Mouse (Mus musculus): ENCODE measurements around the gene 4933415F23Rik.

Gene 4933415F23Rik

GRCm38 (mm10) chr1:23102021-23102420, at the start of gene 4933415F23Rik:
Gene 4933415F23Rik, minus strand, starts transcription at chr1:23102253.
- DNase-seq: no peak

DNA sequence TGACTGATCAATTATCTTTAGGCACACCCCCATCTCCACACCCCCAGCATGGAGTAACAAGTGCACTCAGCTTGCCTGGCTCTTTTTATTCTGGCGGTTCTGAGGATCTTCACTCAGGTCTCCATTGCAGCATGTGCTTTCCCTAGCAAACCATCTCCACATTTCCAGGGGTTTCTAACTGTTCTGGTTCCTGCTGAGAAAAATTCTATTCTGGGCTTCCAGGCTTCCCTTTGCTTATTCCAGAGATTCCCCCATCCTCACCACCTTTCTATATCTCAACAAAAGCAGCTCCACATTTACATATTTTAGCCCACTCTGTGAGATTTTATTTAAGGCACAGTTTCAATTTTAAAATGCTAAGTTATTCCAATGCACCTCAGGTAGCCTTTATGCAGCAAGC, 49.7 kb upstream of the 4933415F23Rik start:
- DNase-seq: no peak

GRCm38 (mm10) chr1:23146198-23146873, 44.3 kb upstream of the 4933415F23Rik start:
- DNase-seq: no peak

- no peak for DNase-seq
Measured at GRCm38 (mm10) chr1:23141121-23141811, 39.2 kb upstream of the 4933415F23Rik start.

DNA sequence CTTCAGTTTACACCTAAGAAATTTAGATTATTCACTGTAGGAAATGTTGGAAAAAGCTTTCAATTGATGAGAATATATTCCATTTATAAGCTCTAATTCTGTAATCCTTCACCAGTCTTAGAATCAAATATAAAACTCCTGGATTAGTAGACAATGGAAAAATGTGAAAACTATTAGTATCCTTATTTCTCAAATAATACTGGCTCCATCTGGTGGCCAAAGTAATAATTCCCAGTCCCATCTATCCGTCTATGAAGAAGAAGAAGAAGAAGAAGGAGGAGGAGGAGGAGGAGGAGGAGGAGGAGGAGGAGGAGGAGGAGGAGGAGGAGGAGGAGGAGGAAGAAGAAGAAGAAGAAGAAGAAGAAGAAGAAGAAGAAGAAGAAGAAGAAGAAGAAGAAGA, 38.5 kb upstream of the 4933415F23Rik start:
- DNase-seq: peak; percentile 43

DNA sequence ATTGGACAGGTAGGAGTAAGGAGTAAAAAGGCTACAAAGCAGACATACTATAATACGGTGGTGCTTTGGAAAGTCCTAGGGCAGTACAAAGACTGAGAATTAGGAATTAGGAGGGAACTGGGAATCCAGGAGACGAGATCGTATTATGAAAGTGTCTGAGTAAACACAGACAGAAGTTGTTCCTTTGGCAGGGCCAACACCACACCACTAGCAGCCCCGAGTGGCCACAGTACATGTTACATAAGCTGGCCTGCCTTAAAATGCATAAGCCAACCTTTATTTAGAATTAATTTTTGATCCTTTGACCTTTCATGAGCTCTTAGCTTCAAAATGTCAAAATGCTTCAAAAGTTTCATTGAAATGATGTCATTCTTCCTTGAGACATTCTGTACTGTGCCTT, 18.8 kb upstream of the 4933415F23Rik start:
- DNase-seq: no peak

- peak; percentile 10 for DNase-seq
Measured at GRCm38 (mm10) chr1:23119406-23119805, 17.4 kb upstream of the 4933415F23Rik start.

GRCm38 (mm10) chr1:23117423-23117822, 15.4 kb upstream of the 4933415F23Rik start:
- DNase-seq: peak; percentile 58

GRCm38 (mm10) chr1:23109191-23109590, 7.1 kb upstream of the 4933415F23Rik start:
- DNase-seq: no peak

DNA sequence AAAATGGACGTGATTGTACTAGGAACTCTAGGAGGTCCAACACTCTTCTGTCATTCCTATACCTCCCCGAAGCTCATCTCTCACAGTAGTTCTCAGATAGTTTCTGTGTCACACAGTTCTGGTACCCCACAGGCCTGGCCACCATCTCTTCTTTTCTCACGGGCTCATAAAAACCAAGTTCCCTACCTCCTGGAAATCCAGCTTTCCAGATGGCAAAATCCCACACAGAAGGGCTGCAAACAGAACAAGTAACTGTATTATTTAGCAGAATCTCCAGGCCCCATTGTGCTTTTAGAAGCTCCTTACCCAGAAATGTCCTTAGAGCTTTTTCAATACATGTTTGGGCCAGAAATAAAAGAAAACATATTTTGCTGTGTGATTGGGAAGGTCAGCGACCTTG, 828 bp upstream of the 4933415F23Rik start:
- DNase-seq: peak; percentile 24

DNA sequence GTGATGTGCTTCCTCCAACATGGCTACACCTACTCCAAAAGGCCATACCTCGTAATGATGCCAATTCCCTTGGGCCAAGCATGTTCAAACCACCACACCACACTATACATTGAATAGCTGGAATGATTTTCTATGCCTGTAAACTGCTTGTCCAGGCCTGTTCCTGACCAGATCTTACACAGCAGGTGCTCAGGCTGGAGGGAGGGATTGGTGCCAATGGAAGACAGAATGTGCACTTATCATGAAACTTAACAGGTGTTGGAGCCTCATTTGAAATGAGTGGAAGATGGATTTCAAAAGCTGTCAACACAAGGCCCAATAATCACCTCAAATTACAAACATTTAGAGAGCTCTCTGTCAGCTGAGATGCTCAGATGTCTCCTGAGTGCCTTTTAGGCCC, 2.3 kb downstream of the 4933415F23Rik start:
- DNase-seq: no peak

- peak; percentile 35 for DNase-seq
Measured at GRCm38 (mm10) chr1:23098451-23098850, 3.6 kb downstream of the 4933415F23Rik start.

DNA sequence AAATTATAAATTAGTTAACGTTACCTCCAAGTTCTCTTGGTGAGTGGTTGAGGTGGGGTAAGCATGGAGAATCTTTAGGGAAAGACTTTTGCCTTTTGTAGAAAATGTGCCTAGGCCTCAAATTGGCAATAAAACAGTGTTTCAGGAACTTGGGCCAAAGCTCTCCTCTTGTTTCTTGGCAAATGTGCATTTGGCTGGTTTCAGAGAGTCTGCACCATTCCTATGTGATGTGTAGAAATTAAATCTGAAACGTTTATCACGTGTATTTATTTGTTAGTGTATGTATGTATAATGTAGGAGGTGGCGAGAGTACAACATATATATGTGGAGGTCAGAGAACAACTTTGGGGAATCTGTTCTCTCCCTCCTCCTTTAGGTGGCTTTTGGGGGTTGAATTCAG, 4.1 kb downstream of the 4933415F23Rik start:
- no peak for DNase-seq

- peak; percentile 34 for DNase-seq
Measured at GRCm38 (mm10) chr1:23067715-23068114, 34.3 kb downstream of the 4933415F23Rik start.

GRCm38 (mm10) chr1:23064717-23065475, 37.2 kb downstream of the 4933415F23Rik start:
- no peak for DNase-seq

GRCm38 (mm10) chr1:23063946-23064345, 38.1 kb downstream of the 4933415F23Rik start:
- no peak for DNase-seq

DNA sequence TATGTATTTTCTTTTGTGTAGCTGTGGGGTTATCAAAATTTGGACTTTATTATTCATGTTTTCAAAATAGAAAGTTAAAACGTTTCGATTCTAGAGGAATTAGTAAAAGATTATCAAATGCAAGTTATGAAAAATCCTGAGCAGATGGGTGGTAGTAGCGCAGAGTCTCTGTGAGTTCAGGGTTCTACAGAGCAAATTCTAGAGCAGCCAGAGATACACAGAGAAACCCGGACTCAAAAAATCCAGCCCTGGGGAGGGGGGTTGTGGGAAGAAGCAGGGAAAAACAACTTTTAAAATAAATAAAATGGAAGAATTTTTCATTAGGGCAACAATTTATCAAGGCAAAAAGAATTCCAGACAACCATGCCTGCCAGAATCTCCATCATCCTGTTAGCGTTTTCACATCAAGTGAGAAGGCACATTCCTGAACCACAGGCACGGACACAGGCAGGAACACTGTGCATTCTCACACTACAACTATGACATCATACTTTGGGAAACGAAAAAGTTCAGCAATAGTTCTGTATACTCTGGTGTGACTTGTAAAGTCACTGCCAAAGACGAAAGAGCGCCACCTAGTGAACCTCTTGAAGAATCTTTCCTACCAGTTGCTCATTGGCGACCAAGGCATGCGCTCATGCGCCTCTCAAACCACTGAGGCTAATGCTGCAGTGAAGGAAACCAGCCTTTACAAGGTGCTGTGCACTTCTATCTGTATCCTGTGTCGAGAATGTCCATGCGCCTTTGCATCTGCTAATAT, 40.3 kb downstream of the 4933415F23Rik start:
- peak; percentile 68 for DNase-seq

DNA sequence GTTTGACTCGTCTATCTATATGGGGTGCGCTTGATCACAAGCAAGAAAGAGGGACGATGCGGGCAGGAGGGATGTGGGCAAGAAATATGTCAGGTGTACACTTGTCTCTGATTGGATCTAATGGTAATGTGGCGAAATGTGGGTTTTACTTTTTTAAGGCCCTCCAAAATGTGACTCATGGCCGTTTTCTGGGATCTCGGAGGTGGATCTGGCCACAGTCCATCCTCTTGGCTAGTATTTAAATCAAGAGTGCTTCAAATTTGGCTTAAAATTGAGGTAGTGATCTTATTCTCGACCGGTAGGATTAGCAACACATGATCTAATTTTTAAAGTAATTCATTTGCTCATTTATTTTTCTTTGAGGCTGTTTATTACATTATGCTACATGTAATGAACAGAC, 42.0 kb downstream of the 4933415F23Rik start:
- DNase-seq: peak; percentile 8

All from right cerebral cortex, adult 18-20 months (tissue).